Mouse (Mus musculus) central nervous system, embryonic 18 days (tissue): ENCODE data around the gene Uso1. TPM values are rescaled to one million over a fixed set of nuclear protein-coding genes. Genes with fewer than 3 reads are reported as not detected.

ENCODE experiments used
- polyA plus RNA-seq: library from polyadenylated mRNA; depleted of rRNA; stranded (reverse); fragments of >200 nt; gene quantifications from 2 replicates; pipeline ENCODE4 v1.2.3, GENCODE M21; 2012; rRNA removed

Gene Uso1
- polyA plus RNA-seq, result 42.9 and 46.6 TPM in 2 replicates

GRCm38 (mm10) chr5:92137239-92138046 lies at the start of gene Uso1:
Uso1 (plus strand) TSS chr5:92137938.

GRCm38 (mm10) chr5:92215308-92215707 lies 77.6 kb downstream of the Uso1 start, which contains the start of gene U90926:
U90926 (minus strand) TSS chr5:92215408.

Other genes with a start within 250 kb of the Uso1 start
- 55.1 and 58.4 TPM in 2 replicates for gene Rchy1, start 174.9 kb upstream of the Uso1 start, polyA plus RNA-seq
- 0.12 and 0.38 TPM in 2 replicates for gene Odaph, start 150.5 kb upstream of the Uso1 start, polyA plus RNA-seq
- 18.5 and 21.2 TPM in 2 replicates for gene Cdkl2, start 94.1 kb upstream of the Uso1 start, polyA plus RNA-seq
- gene G3bp2, start 54.2 kb upstream of the Uso1 start, polyA plus RNA-seq, result 138 and 139 TPM in 2 replicates
- gene U90926, start 77.5 kb downstream of the Uso1 start, polyA plus RNA-seq, result not detected in 2 replicates
- 1.1 and 1.4 TPM in 2 replicates for gene Ppef2, start 118.3 kb downstream of the Uso1 start, polyA plus RNA-seq
- gene Naaa, start 140.2 kb downstream of the Uso1 start, polyA plus RNA-seq, result 16.3 and 19.0 TPM in 2 replicates
- gene Sdad1, start 172.5 kb downstream of the Uso1 start, polyA plus RNA-seq, result 20.1 and 20.4 TPM in 2 replicates
- gene Cxcl9, start 190.1 kb downstream of the Uso1 start, polyA plus RNA-seq, result 0.15 TPM in 1 of 2 replicates, not detected in the other
- 4.9 and 10.7 TPM in 2 replicates for gene Art3, start 193.9 kb downstream of the Uso1 start, polyA plus RNA-seq
- gene Cxcl10, start 211.0 kb downstream of the Uso1 start, polyA plus RNA-seq, result 0.79 and 1.2 TPM in 2 replicates